Mouse (Mus musculus): Measurements from ENCODE around the gene Gadd45b.

Gadd45b gene

DNA sequence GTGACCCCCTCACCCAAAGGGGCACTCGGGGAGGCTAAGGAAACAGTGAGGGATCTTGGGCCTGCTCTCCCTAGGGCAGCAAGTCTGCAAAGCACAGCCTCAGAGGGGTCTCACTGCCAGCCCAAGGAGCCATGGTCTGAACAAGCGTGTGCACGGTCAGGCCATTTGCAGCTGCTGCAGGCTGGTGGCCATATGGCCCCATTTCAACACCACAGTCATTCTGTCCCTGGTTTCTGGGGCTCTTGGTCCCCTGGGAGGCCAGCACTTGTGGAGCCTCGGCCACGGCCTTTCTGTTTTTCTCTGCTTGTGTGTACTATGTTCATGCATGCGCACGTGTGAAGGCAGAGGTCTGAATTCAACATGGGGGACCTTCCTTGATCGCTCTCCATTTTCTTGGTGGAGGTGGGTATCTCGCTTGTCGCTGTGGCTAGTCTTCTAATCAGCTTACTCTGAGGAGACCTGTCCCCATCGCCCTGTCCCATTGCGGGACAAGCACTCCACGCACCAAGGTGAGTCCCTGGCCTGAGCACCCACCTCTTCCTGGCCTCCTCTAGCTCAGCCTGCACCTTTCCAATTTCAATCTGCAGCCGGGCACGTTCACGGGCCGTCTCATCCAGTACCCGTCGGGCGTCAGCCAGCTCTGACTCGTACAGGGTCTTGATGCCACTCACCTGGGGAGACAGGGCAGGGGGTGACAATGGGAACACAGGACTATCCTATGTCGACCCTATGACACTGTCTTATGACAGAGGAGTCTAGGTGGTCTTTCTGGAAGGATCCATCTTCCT is 20.3 kb upstream of the Gadd45b start:
- no peak for DNase-seq (ENCODE audit: low read depth, low spot score)

DNA sequence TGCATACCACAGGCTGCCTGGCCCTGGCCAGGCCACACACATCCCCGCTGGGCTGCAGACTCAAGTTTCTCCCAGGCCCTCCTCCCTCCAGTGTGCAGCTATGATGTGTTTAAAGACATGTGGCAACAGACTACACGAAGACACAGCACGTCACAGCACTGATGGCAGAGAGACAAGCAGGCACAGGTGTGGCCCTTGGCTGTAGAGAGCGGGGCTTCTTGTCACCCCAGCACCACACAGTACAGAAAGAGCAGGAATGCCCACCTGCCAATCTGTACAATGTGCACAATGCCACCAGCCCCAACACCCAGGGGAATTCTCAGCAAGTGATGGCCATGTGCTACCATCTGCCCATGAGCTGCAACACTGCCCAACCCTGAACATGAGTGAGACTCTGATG is 18.5 kb upstream of the Gadd45b start:
- no peak for DNase-seq (ENCODE audit: low read depth, low spot score)

DNA sequence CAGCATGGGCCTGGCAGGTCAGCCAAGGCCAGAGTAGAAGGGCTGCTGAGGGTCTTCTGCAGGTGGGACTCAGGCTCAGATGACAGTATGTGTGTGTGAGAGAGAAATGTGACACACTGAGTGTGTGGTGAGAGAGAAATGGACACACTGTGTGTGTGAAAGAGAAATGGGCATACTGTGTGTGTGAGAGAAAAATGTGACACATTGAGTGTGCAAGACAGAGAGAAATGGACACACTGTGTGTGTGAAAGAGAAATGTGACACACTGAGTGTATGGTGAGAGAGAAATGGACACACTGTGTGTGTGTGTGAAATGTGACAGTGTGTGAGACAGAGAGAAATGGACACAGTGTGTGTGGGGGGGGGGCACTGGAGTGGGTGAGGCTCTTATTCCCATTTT is 18.0 kb upstream of the Gadd45b start:
- no peak for DNase-seq (ENCODE audit: low read depth, low spot score)

DNA sequence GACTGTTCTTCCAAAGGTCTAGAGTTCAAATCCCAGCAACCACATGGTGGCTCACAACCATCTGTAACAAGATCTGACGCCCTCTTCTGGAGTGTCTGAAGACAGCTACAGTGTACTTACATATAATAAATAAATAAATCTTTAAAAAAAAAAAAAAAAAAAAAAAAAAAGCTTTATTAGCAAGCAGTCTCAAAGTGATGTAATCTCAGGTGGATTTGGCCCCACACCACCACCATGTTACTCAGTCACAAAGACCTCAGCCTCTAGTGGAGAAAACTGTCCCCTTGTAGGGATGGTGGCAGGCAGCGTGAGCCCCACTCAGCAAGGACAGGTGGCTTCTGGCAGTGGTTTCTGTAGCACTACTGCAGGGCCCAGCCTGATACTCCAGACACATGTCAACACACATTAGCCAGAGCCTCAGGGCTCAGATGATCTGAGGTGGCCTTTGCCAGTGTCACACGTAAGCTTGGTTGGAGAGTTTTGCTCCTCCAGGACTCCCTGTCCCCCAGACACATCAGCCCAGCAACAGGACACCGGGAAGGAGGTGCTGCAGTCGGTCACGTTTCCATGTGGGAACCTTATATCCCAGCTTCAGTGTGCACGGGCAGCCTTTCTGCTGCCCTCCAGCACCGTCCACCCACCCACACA is 16.4 kb upstream of the Gadd45b start:
- DNase-seq (ENCODE audit: low read depth, low spot score) = no peak

DNA sequence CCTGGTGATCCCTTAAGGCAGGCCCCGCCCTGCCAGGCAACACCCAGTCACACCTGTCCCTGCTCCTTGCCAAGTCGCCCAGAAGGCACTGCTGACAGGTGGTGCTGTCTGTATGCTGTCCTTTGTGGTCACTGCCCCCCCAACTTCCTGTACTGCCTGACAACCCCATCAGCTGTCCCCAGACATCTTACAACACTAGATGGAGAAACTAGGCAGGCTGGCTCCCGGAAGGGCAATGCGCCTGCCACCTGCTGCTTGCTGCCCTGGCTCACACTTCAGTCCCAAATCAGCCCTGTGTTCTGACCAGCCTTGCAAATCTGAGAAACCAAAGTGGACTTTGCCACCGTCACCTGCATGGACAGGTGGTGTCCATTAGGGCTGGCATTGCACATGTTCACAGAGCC is 15.6 kb upstream of the Gadd45b start:
- no peak for DNase-seq (ENCODE audit: low read depth, low spot score)

DNA sequence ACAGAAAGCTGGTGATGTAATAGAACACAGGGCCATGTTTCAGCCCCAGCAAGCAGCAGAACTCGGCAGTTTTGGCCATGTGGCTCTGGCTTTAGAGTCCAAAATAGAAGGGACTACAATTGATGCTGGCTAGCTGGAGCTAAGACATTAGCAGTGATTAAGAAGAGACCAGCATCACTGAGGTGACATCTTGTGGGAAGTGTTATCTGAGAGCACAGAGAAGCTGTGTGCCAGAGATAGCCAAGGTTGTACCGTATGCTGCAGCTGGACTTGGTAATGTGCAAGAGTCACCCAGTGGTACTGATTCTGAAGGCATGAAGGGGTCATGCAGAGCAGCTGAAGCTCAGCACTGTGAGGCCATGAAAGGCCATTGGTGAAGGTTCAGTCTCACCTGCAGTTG is 14.6 kb upstream of the Gadd45b start:
- DNase-seq (ENCODE audit: low read depth, low spot score) = no peak

DNA sequence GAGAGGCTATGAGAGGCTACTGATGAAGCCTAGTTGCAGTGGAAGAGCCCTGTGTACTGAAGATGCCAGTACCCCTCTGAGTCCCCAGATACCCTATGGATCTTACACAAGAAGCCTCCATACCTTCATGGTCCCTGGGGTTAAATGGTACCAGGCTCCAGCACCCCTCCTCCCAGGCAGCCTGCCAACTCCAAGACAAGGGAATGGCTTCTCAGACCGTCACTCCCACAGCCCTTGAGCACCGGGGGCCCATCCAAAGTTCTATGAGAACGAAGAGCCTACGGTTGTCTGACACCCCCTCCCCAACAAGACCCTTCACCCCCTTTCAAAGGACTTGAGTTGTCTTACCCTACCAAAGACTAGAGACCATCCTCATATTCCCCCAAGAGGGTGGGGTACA is 14.1 kb upstream of the Gadd45b start:
- no peak for DNase-seq (ENCODE audit: low read depth, low spot score)

DNA sequence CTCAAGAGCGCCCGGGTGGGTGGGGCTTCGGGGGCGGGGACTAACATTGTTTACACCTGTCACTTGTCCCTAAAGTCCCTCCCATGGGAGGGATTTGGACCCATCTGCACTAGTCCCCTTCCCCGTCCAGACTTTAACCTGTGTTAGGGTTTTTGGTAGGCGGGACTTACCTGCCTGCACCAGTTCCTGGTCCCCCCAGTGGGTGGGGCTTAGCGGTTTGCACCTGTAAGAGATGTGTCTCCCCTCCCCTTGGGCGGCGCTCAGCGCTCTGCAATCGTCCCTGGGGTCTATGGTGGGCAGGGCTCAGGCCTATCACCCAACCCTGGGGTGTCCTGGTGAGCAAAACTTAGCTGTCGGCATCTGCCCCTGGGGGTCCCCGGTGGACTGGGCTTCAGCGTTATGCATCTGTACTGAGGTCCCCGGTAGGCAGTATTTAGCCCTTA is 12.5 kb upstream of the Gadd45b start:
- no peak for DNase-seq (ENCODE audit: low read depth, low spot score)

DNA sequence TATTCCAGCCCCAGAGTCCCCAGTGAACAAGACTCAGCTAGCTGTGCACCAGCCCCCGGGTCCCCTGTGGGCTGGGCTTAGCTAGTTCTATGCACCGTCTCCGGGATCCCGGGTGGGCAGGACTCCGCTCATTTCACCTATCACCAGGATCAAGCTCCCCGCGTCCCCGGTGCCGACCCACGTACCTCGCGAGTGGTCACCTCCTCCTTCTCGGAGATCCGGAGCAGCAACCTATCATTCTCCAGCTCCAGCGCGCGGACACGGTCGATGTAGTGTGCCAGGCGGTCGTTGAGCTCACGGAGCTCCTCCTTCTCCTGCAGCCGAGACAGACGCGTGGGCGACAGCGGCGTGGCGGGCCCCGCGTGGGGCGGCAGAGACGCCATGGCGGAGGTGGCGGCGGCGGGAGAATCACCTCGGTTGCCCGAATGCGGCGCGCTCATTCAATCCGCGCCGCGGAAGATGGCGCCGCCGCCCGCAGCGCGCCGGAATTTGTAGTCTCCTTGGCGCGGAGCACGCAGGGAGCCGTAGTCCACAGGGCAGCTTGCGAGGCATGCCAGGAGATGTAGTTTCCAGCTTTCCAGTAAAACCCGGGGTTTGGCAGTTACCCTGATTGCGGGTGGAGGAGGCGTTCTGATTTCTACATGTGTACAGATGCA is 12.0 kb upstream of the Gadd45b start, which contains the start of gene Lmnb2:
Gene Lmnb2, minus strand, starts transcription at position 467 of the 656 bp plus-strand sequence.
- peak; percentile 56 for DNase-seq (ENCODE audit: low read depth, low spot score)

DNA sequence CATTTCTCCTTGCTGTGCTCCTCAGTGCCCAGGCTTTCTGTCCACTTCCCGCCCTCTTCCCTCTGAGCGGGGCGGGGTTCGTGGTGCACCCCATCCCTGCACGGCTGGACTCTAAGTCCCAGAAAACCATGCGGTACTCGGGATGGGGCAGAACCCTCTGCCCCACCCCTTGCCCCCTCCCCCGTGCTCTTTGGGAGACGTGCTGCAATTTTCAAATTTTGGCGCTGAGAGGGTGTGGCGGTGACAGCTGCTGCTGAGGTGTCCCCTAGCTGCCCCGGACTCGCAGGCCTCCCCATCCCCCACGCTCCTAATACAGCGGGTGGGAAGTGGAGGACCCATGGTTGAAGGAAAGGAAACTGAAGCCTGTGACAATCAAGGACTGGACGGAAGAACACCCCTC is 8.0 kb upstream of the Gadd45b start:
- DNase-seq (ENCODE audit: low read depth, low spot score) = no peak

DNA sequence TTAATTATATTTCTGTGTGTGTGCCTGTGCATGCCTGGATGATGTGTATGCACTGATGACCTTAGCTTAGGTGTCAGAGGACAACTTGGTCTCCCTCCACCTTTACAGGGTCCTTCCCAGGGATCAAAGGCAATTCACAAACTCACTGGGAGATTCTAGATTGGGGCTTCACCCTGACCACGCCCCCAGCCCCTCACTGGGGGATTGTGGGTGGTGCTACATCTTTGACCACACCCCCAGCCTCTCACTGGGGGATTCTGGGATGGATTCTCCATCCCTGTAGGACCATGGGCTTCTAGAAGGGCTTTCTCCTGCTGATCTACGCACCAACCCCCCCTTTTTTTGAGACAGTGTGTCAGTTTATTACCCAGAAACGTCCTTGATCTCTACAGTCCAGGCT is 4.4 kb upstream of the Gadd45b start:
- DNase-seq (ENCODE audit: low read depth, low spot score) = no peak

DNA sequence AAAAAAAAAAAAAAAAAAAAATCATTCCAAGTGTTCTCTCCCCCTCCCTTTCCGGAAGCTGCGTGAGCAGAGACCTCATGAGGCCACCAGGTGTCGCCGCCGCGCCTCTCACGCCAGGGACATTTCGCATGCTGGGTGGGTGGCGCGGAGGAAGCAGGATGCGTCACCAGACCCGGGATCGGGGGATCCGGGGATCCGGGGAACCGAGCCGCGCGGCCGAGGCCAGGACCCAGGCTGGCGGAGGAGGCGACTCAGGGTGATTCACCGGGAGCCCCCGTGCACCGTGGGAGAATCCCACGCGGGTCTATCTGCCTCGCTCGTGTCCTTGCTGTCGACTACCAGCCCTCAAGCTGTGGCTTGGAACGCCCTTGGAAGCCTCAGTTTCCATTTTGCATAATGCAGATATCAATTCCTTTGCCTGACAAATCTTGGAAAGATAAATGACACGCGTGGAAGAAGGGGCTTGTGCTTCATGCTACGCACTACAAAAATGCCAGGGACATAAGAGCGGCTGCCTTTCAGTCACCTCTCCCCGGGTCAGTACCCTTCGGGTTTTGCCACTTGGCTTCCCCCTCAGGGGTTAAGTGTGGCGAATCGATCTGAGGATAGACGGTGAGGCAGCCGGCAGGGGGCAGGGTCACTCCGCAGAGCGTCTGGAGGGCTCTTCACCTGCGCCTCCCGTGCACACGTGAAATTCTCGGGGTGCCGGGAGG is 1.1 kb upstream of the Gadd45b start:
- peak; percentile 86 for DNase-seq (ENCODE audit: low read depth, low spot score)

DNA sequence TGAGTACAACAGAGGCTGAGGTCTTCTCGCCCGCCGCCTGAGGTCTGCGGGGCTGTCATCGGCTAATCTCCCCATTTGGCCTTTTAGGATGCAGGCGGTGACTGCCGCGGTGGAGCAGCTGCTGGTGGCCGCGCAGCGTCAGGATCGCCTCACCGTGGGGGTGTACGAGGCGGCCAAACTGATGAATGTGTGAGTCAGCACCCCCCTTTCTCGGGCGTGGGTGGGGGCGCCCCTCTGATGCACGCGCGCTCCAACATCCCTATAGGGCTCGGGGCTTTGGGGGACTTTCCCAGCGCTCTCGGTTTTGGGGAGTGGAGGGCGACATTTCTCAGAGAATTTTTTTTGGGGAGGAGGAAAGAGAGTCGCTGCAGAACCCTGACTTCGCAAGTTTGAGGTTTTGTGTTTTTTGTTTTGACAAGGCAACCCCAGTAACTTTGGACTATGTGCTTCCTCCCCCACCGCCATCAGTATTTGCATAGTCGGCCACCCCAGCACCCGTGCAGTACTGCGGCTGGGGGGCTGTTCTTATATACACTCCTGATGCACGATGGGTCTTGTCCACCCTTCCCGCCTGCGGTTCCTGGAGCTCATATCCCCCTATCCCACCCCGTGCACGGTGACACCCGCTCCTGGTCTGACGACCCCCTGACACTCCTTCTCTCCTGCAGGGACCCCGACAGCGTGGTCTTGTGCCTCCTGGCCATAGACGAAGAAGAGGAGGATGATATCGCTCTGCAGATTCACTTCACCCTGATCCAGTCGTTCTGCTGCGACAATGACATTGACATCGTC is 684 bp downstream of the Gadd45b start:
- DNase-seq (ENCODE audit: low read depth, low spot score) = no peak

DNA sequence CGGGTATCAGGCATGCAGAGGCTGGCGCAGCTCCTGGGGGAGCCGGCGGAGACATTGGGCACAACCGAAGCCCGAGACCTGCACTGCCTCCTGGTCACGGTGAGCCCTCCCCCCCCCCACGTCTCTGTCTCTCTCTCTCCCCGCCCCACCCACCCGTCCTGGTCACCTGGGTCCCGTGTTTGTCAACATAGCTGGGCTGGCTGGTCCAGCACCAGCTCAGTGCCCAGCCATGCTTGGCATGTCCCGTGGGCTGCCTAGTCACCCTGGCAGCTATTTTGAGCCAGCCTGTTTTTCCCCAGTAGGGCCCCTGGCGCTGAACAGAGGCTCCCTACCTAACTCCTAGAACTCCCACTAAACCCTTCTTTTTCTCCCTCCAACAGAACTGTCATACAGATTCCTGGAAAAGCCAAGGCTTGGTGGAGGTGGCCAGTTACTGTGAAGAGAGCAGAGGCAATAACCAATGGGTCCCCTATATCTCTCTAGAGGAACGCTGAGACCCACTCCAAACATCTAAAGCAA is 1.3 kb downstream of the Gadd45b start:
- DNase-seq (ENCODE audit: low read depth, low spot score) = no peak

DNA sequence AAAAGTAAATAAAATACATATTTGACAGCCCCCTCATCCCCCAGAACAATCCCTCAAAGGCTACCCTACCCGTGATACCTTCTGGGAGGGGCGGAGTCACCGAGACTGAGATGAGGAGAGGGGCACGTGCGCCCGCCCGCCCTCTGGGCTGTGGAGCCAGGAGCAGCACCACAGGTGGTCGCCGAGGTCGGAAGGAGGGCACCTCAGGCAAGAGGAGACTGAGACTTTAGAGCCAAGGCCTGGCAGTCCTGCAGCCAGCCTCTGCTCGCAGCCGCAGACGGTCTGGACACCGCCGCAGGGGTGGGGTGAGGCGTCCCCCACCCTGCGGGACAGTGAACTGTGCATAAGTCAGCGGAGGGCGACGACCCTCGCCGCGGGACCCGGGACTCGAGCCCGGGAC is 1.8 kb downstream of the Gadd45b start:
- DNase-seq (ENCODE audit: low read depth, low spot score) = no peak

DNA sequence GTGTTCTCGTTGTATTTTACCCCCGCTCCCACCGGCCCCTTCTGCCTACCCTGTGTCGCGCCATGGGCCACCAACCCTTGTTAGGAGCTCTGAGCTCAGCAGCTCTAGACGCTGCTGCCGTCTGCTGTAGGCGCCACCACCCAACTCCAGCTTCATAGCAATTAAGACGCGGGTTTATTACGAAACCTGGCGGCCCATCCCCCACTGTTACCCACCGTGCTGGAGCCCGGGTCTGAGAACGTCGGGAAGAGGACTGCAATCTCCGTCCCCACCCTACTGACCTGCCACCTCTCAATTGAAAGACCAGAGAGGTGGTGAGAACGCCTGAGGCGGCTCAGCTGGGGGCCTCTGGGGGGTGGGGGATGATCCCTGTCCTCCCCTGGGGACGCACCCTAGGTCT is 2.3 kb downstream of the Gadd45b start:
- no peak for DNase-seq (ENCODE audit: low read depth, low spot score)

DNA sequence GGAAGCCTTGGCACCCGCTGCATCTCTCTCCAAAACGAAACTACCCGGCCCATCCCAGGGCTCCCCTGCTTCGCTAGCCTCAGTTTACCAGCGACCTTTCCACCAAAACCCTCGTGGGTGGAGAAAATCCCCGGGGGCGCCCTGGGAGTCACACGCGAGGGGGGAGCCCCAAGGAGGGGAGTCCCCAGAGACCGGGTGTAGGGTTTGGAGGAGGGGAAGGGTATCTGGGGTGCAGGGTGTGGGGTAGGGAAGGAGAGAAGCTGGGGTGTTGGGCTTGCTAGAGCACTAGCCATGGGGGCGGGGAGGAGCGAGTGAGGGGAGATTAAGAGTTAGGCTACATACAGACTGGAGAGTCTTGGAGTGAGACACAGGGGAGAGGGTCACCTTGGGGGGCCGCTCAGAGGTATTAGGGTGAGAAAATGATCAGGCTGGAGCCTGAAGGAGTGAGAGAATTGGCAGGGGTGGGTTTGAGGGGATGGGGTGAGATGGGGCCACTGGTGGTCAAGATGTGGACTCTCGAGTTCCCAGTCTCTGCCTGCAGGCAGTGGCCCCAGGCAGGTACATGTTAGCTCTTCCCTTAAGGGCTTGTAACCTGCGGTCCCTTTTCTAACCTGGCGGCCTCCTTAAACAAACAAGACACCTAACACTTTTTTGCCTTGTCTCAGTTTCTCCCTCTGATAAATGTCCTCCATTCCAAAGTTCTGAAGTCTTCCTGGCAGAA is 3.0 kb downstream of the Gadd45b start:
- no peak for DNase-seq (ENCODE audit: low read depth, low spot score)

DNA sequence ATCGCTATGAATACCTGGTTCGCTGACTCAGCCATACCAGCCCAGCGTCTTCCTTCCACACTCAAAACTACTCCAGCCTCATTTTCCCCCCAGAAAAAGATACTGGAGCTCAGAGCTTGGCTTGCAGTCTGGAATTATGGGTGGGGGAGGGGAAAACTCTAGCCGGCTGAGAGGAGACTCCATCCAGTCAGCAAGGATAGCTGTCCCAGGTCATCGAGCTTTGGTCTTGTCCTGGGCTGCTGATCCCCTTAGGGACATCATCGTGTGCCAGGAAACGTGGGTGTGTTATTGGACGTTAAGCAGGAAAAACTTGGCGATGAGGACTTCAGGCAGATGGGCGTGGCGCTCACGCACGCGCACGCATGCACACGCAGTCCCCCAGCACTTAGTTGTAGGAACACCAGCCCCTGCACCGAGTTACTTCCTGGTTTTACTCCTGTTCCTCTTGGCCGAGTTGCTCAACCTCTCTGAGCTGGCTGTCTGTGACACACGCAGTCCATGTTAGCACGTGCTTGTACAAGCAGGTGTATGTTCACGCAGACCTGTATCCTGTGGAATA is 3.6 kb downstream of the Gadd45b start:
- DNase-seq (ENCODE audit: low read depth, low spot score) = no peak

DNA sequence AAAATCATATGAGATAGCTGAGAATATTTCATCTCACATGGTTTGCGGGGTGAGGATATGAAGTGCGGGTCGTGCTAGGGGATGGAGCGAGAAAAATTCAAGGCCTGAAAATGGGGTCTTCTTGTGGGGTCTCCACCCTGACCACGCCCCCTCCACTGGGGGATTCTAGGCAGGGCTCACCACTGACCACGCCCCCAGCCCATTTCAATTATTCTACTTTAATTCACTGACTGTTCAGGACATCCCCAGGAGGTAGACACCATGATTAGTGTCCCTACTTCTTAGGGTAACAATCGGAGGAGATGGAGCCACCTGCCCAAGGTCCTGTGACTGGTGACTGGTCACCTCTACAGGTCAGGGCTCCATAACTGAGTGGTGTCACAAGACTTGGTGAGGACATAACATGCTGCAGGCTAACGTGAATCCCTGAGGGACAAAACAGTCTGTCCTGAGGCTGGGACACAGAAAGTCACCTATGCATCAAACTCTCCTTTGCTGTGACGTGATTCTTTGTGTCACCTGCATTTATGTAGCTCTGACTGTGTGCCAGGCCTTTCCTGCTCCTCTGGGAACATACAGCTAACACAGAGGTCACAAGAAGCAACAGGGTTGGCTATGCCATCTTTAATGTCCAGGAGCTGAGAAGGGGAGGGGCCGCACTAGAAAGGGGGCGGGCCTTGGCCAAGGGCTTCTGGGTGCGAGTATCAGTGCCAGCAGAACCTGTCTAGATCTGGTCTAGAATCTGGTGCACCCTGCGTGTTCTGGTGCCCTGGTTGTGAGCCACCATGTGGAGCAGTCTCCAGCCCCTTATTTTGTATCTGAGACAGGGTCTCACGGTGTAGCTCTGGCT is 4.5 kb downstream of the Gadd45b start:
- DNase-seq (ENCODE audit: low read depth, low spot score) = no peak

Data from embryo, embryonic 11.5 days (tissue).